In genomic region chr16:90950354-90950963, GRCm38 (mm10) we compare ENCODE assay signal across 17 mouse cellular contexts. TPM values are rescaled to one million over a fixed set of nuclear protein-coding genes. Genes with fewer than 3 reads are reported as not detected.
DNase-seq lines count a peak whose midpoint lies in the region; ATAC-seq and TF ChIP-seq lines count a peak whose summit lies in the region.
"Had no signal": no experiment of that assay in that cellular context is flagged by ENCODE, and none has a peak within 500 bp of the region (broad histone marks: within the 10 kb centered on the region; RNA-seq: fewer than 3 reads in every experiment).

No protein-coding gene starts in this region.

- no peak overlapping the region for H3K27ac ChIP-seq in liver, embryonic 13.5 days
- H3K27ac ChIP-seq in liver, embryonic 12.5 days: no peak overlapping the region
- no peak overlapping the region for H3K27ac ChIP-seq in lung, embryonic 14.5 days (ENCODE audit: low read depth)
- no peak overlapping the region for H3K27ac ChIP-seq in left cerebral cortex, adult 2 months
- H3K27ac ChIP-seq: forebrain, embryonic 13.5 days; hindbrain, embryonic 12.5 days; neural tube, embryonic 12.5 days had no signal

- H3K4me3 ChIP-seq in liver, embryonic 13.5 days (replicated peaks): no peak overlapping the region
- H3K4me3 ChIP-seq in liver, embryonic 12.5 days: no peak overlapping the region
- no peak overlapping the region for H3K4me3 ChIP-seq in lung, embryonic 14.5 days (ENCODE audit: low read depth, low read length)
- H3K4me3 ChIP-seq in left cerebral cortex, adult 2 months: no peak overlapping the region
- H3K4me3 ChIP-seq: forebrain, embryonic 13.5 days; hindbrain, embryonic 12.5 days; megakaryocyte, embryonic 14.5 days; neural tube, embryonic 12.5 days had no signal

- peak; percentile 71 for DNase-seq in heart, adult 11 months
- no peak for DNase-seq in heart, postnatal 10 days
- no peak for DNase-seq in liver, embryonic 13.5 days
- peak; percentile 36 for DNase-seq in lung, embryonic 14.5 days
- no peak for DNase-seq in natural killer cell, adult 2 months (ENCODE audit: low spot score in 2 of 2)
- no peak for DNase-seq in left cerebral cortex, adult 2 months (ENCODE audit: extremely low spot score in 1 of 2, low spot score in 2 of 2)
- DNase-seq: adrenal gland, postnatal 14 days; cerebellum, adult 2 months; kidney, adult 2 months; kidney, postnatal 25 days; thymus, postnatal 14 days had no signal

- H3K4me1 ChIP-seq in liver, embryonic 13.5 days (replicated peaks): peaks cover 10% of the 10 kb centered on the region; the same call in 1 of the 2 replicates
- H3K4me1 ChIP-seq in liver, embryonic 12.5 days: peaks cover 11% of the 10 kb centered on the region
- no peaks in the 10 kb centered on the region for H3K4me1 ChIP-seq in lung, embryonic 14.5 days (ENCODE audit: insufficient read depth)
- H3K4me1 ChIP-seq: forebrain, embryonic 13.5 days; hindbrain, embryonic 12.5 days; neural tube, embryonic 12.5 days had no signal

- no peak overlapping the region for H3K4me2 ChIP-seq in liver, embryonic 13.5 days
- H3K4me2 ChIP-seq in liver, embryonic 12.5 days: no peak overlapping the region
- H3K4me2 ChIP-seq in lung, embryonic 14.5 days: no peak overlapping the region
- H3K4me2 ChIP-seq: forebrain, embryonic 13.5 days; hindbrain, embryonic 12.5 days; neural tube, embryonic 12.5 days had no signal

- 45% methylated on average over 17 of the region's 17 CpGs for WGBS in liver, embryonic 13.5 days (ENCODE audit: insufficient replicate concordance)
- WGBS in liver, embryonic 12.5 days (ENCODE audit: insufficient replicate concordance): 51% methylated on average over 17 of the region's 17 CpGs
- 42% methylated on average over 17 of the region's 17 CpGs for WGBS in lung, embryonic 14.5 days

- intact Hi-C loops in heart, postnatal 10 days (cut with DNase I): no loop called here
- intact Hi-C loops in left cerebral cortex, adult 2 months (cut with DNase I): loop anchor here (5.0 kb wide), 1 partner anchor 122 kb away; no protein-coding TSS in a partner anchor

- ATAC-seq in liver, embryonic 13.5 days (ENCODE audit: low read depth): no peak
- ATAC-seq in liver, embryonic 12.5 days: no peak
- ATAC-seq in lung, embryonic 14.5 days (ENCODE audit: insufficient read depth): no peak
- ATAC-seq in megakaryocyte progenitor cell, adult 5-6 weeks (replicated peaks; ENCODE audit: poor library complexity): peak; percentile 62
- ATAC-seq: forebrain, embryonic 13.5 days had no signal

- no peaks in the 10 kb centered on the region for H3K27me3 ChIP-seq in liver, embryonic 13.5 days
- H3K27me3 ChIP-seq in liver, embryonic 12.5 days (replicated peaks): no peaks in the 10 kb centered on the region
- H3K27me3 ChIP-seq in lung, embryonic 14.5 days (ENCODE audit: insufficient read depth, low read length): no peaks in the 10 kb centered on the region
- H3K27me3 ChIP-seq: forebrain, embryonic 13.5 days; hindbrain, embryonic 12.5 days; megakaryocyte, embryonic 14.5 days; neural tube, embryonic 12.5 days had no signal

- H3K36me3 ChIP-seq in liver, embryonic 13.5 days: peaks cover 66% of the 10 kb centered on the region
- H3K36me3 ChIP-seq in liver, embryonic 12.5 days: peaks cover 83% of the 10 kb centered on the region
- peaks cover 21% of the 10 kb centered on the region for H3K36me3 ChIP-seq in lung, embryonic 14.5 days (ENCODE audit: insufficient read depth)

- H3K9me3 ChIP-seq in liver, embryonic 13.5 days (replicated peaks): no peaks in the 10 kb centered on the region
- H3K9me3 ChIP-seq in liver, embryonic 12.5 days (replicated peaks): no peaks in the 10 kb centered on the region
- H3K9me3 ChIP-seq in lung, embryonic 14.5 days (ENCODE audit: low read depth, low read length): no peaks in the 10 kb centered on the region
- H3K9me3 ChIP-seq: forebrain, embryonic 13.5 days; hindbrain, embryonic 12.5 days; megakaryocyte, embryonic 14.5 days; neural tube, embryonic 12.5 days had no signal

- TF ChIP-seq CTCF in lung, embryonic 14.5 days (IDR thresholded peaks at IDR 0.05; ENCODE audit: low read depth): no peak; the same call in 1 of the 2 replicates
- TF ChIP-seq CTCF in left cerebral cortex, adult 2 months (IDR thresholded peaks at IDR 0.05): no peak

- H3K9ac ChIP-seq in liver, embryonic 13.5 days: 0 out of 2 replicates have a peak overlapping the region, but pooled peaks have one; percentile 2
- H3K9ac ChIP-seq in liver, embryonic 12.5 days: no peak overlapping the region
- no peak overlapping the region for H3K9ac ChIP-seq in lung, embryonic 14.5 days
- H3K9ac ChIP-seq: forebrain, embryonic 13.5 days; hindbrain, embryonic 12.5 days; neural tube, embryonic 12.5 days had no signal

RNA-seq across cellular contexts. Expression of gene Cfap298, which starts 15.5 kb away (rescaled TPM):
- 10 to 100 TPM; 29.3 to 34.5 TPM for total RNA-seq in heart, postnatal 10 days (2021)
- 33.2 and 39.9 TPM in 2 replicates for polyA plus RNA-seq in liver, embryonic 13.5 days (2015; fragmentation: Nextera tagmentation; extraction: Ambion mirVana)
- 41.4 and 44.0 TPM in 2 replicates for polyA plus RNA-seq in liver, embryonic 12.5 days (2016; fragmentation: Nextera tagmentation; extraction: Ambion mirVana)
- polyA plus RNA-seq in lung, embryonic 14.5 days (2014; fragmentation: Nextera tagmentation; extraction: Ambion mirVana): 42.8 and 45.2 TPM in 2 replicates
- 40.2 and 45.4 TPM in 2 replicates for total RNA-seq in megakaryocyte progenitor cell, adult 5-6 weeks (2015)
- total RNA-seq in megakaryocyte progenitor cell, adult 5-6 weeks (2017): 70.1 and 77.7 TPM in 2 replicates
- 10 to 100 TPM; 40.6 to 42.1 TPM for total RNA-seq in left cerebral cortex, adult 2 months (2021)

Comparison
In these comparisons a context has a peak if more than half of its experiments do, and no peak if none do; other contexts are left out.
1. DNase-seq: peak in heart, adult 11 months (single experiment) and lung, embryonic 14.5 days (single experiment); none in heart, postnatal 10 days (0 of 2), liver, embryonic 13.5 days (single experiment), natural killer cell, adult 2 months (0 of 2) and left cerebral cortex, adult 2 months (0 of 2).